Mouse (Mus musculus) neural tube, embryonic 15.5 days (tissue): ENCODE data around the gene Dnajb14. TPM values are rescaled to one million over a fixed set of nuclear protein-coding genes. Genes with fewer than 3 reads are reported as not detected.

Source experiments
- ATAC-seq: fragments of 200-750 bp; cut with Nextera tagmentation; 2 replicates; pipeline ENCODE4 v1.8.0; 2017; ENCODE audit warnings: mild to moderate bottlenecking, moderate TSS enrichment, moderate library complexity; ENCODE audit not compliant: low FRiP score
- H3K27ac ChIP-seq: fragments of 300-500 bp; sonication (generic); replicated peaks from 2 replicates; pipeline ENCODE4 v1.5.1; 2015; ENCODE audit warnings: mild to moderate bottlenecking, inconsistent platforms
- H3K27me3 ChIP-seq: fragments of 300-500 bp; sonication (generic); replicated peaks from 2 replicates; pipeline ENCODE4 v1.6.1; 2015; ENCODE audit warnings: inconsistent platforms
- H3K36me3 ChIP-seq: fragments of 300-500 bp; sonication (generic); 2 replicates; pipeline ENCODE4 v1.6.1; 2015; ENCODE audit warnings: inconsistent platforms
- H3K4me1 ChIP-seq: fragments of 300-500 bp; sonication (generic); 2 replicates; pipeline ENCODE4 v1.6.1; 2015; ENCODE audit warnings: inconsistent platforms
- H3K4me2 ChIP-seq: fragments of 300-500 bp; sonication (generic); 2 replicates; pipeline ENCODE4 v1.6.1; 2015; ENCODE audit warnings: inconsistent platforms, mild to moderate bottlenecking, moderate library complexity
- H3K4me3 ChIP-seq: fragments of 300-500 bp; sonication (generic); replicated peaks from 2 replicates; pipeline ENCODE4 v1.5.1; 2015; ENCODE audit warnings: mild to moderate bottlenecking, inconsistent platforms
- H3K9ac ChIP-seq: fragments of 300-500 bp; sonication (generic); replicated peaks from 2 replicates; pipeline ENCODE4 v1.6.1; 2015; ENCODE audit warnings: mild to moderate bottlenecking, inconsistent platforms
- H3K9me3 ChIP-seq: fragments of 300-500 bp; sonication (generic); replicated peaks from 2 replicates; pipeline ENCODE4 v1.6.1; 2016; ENCODE audit warnings: inconsistent platforms
- WGBS: fragments of 180-500 bp; shearing (Covaris S2); methylation state at CpG from one replicate; pipeline ENCODE4 v1.1.7; 2015; ENCODE audit warnings: mixed read lengths; 5-methylcytosine and 5-hydroxymethylcytosine counted together
- polyA plus RNA-seq: library from polyadenylated mRNA; unstranded; fragments of >200 nt; fragmentation: Nextera tagmentation; extraction: Ambion mirVana; gene quantifications from 2 replicates; pipeline ENCODE4 v1.2.1, GENCODE M21; 2015

The Dnajb14 gene
- polyA plus RNA-seq, 1 experiment from 2014 or later: 17.8 TPM

GRCm38 (mm10) chr3:137864124-137864987 is 3.1 kb upstream of the Dnajb14 start, which contains the start of gene H2afz:
H2afz (plus strand) TSS chr3:137864487.
- peak within 1 kb of the TSS; percentile 80 for H3K4me3 ChIP-seq
- peak within 1 kb of the TSS; percentile 73 for H3K9ac ChIP-seq
- ATAC-seq: peak; percentile 95
- H3K4me2 ChIP-seq: peak within 1 kb of the TSS; percentile 64
- peaks cover 27% of the 10 kb centered on the region for H3K4me1 ChIP-seq
- H3K27ac ChIP-seq: peak within 1 kb of the TSS; percentile 97
- no peaks in the 10 kb centered on the region for H3K36me3 ChIP-seq
- under 1% methylated on average over 65 of the region's 115 CpGs for WGBS
- H3K27me3 ChIP-seq: no peaks in the 10 kb centered on the region
- H3K9me3 ChIP-seq: no peaks in the 10 kb centered on the region

GRCm38 (mm10) chr3:137864988-137865982 is 2.2 kb upstream of the Dnajb14 start:
- Histone ChIP-seq H3K4me2 (peak overlapping the region; percentile 59), H3K4me3 (peak overlapping the region; percentile 80), H3K9ac (peak overlapping the region; percentile 73), H3K27me3 (no peaks in the 10 kb centered on the region), H3K36me3 (no peaks in the 10 kb centered on the region), H3K9me3 (no peaks in the 10 kb centered on the region), H3K4me1 (peaks cover 29% of the 10 kb centered on the region), H3K27ac (peak overlapping the region; percentile 97)
- ATAC-seq: peak; percentile 48
- WGBS: under 1% methylated on average over 65 of the region's 74 CpGs

- H3K4me1 ChIP-seq: peaks cover 29% of the 10 kb centered on the region
- H3K27me3 ChIP-seq: no peaks in the 10 kb centered on the region
- H3K4me2 ChIP-seq: peak overlapping the region; percentile 80
- no peaks in the 10 kb centered on the region for H3K36me3 ChIP-seq
- no peak for ATAC-seq
- 0% methylated on average over 2 of the region's 2 CpGs for WGBS
- H3K9me3 ChIP-seq: no peaks in the 10 kb centered on the region
- peak overlapping the region; percentile 99 for H3K9ac ChIP-seq
- peak overlapping the region; percentile 92 for H3K4me3 ChIP-seq
- H3K27ac ChIP-seq: peak overlapping the region; percentile 97
Observed at GRCm38 (mm10) chr3:137867133-137867436, 390 bp upstream of the Dnajb14 start.

- Histone ChIP-seq H3K4me1 (peaks cover 27% of the 10 kb centered on the region), H3K36me3 (no peaks in the 10 kb centered on the region), H3K9me3 (no peaks in the 10 kb centered on the region), H3K4me3 (peak overlapping the region; percentile 92), H3K27me3 (no peaks in the 10 kb centered on the region), H3K9ac (peak overlapping the region; percentile 99), H3K4me2 (peak overlapping the region; percentile 80), H3K27ac (peak overlapping the region; percentile 97)
- ATAC-seq: no peak
- 3% methylated on average over 22 of the region's 26 CpGs for WGBS
Observed at GRCm38 (mm10) chr3:137868094-137868913, 829 bp downstream of the Dnajb14 start.

- H3K27me3 ChIP-seq: no peaks in the 10 kb centered on the region
- ATAC-seq: no peak
- H3K36me3 ChIP-seq: no peaks in the 10 kb centered on the region
- H3K4me3 ChIP-seq: no peak overlapping the region
- H3K9me3 ChIP-seq: no peaks in the 10 kb centered on the region
- H3K4me1 ChIP-seq: peaks cover 23% of the 10 kb centered on the region
- WGBS: 86% methylated on average over 9 of the region's 9 CpGs
- H3K9ac ChIP-seq: no peak overlapping the region
- peak overlapping the region; percentile 80 for H3K4me2 ChIP-seq
- H3K27ac ChIP-seq: no peak overlapping the region
Observed at GRCm38 (mm10) chr3:137869395-137869794, 1.9 kb downstream of the Dnajb14 start.

GRCm38 (mm10) chr3:137879313-137879712 is 11.8 kb downstream of the Dnajb14 start:
- Histone ChIP-seq H3K4me2 (no peak overlapping the region), H3K36me3 (0 out of 2 replicates have a peak, but pooled peaks cover 6% of the 10 kb centered on the region), H3K4me3 (no peak overlapping the region), H3K4me1 (no peaks in the 10 kb centered on the region), H3K27me3 (no peaks in the 10 kb centered on the region), H3K27ac (no peak overlapping the region), H3K9ac (no peak overlapping the region), H3K9me3 (no peaks in the 10 kb centered on the region)
- no peak for ATAC-seq
- WGBS: 87% methylated on average over 3 of the region's 3 CpGs

- H3K36me3 ChIP-seq: 0 out of 2 replicates have a peak, but pooled peaks cover 6% of the 10 kb centered on the region
- 79% methylated on average over 4 of the region's 4 CpGs for whole genome bisulfite sequencing
- no peak overlapping the region for H3K4me3 ChIP-seq
- no peaks in the 10 kb centered on the region for H3K9me3 ChIP-seq
- no peak overlapping the region for H3K27ac ChIP-seq
- no peaks in the 10 kb centered on the region for H3K27me3 ChIP-seq
- H3K9ac ChIP-seq: no peak overlapping the region
- H3K4me1 ChIP-seq: no peaks in the 10 kb centered on the region
- no peak for ATAC-seq
- H3K4me2 ChIP-seq: no peak overlapping the region
Observed at GRCm38 (mm10) chr3:137880109-137880748, 12.8 kb downstream of the Dnajb14 start.

- Histone ChIP-seq H3K9ac (no peak overlapping the region), H3K36me3 (0 out of 2 replicates have a peak, but pooled peaks cover 6% of the 10 kb centered on the region), H3K27me3 (no peaks in the 10 kb centered on the region), H3K4me2 (no peak overlapping the region), H3K27ac (no peak overlapping the region), H3K4me1 (no peaks in the 10 kb centered on the region), H3K9me3 (no peaks in the 10 kb centered on the region), H3K4me3 (no peak overlapping the region)
- no peak for ATAC-seq
- 98% methylated on average over 5 of the region's 5 CpGs for whole genome bisulfite sequencing
Observed at GRCm38 (mm10) chr3:137881093-137881492, 13.6 kb downstream of the Dnajb14 start.

- Histone ChIP-seq H3K4me2 (no peak overlapping the region), H3K4me3 (no peak overlapping the region), H3K27me3 (no peaks in the 10 kb centered on the region), H3K27ac (no peak overlapping the region), H3K4me1 (no peaks in the 10 kb centered on the region), H3K36me3 (peaks cover 16% of the 10 kb centered on the region), H3K9me3 (no peaks in the 10 kb centered on the region), H3K9ac (no peak overlapping the region)
- WGBS: 70% methylated on average over 7 of the region's 7 CpGs
- ATAC-seq: no peak
Observed at GRCm38 (mm10) chr3:137887961-137888360, 20.5 kb downstream of the Dnajb14 start.

- no peak overlapping the region for H3K4me3 ChIP-seq
Observed at GRCm38 (mm10) chr3:137891089-137891488, 23.6 kb downstream of the Dnajb14 start.

More at GRCm38 (mm10) chr3:137891089-137891488, 23.6 kb downstream of the Dnajb14 start:
- no peaks in the 10 kb centered on the region for H3K9me3 ChIP-seq
- no peak overlapping the region for H3K9ac ChIP-seq
- H3K4me1 ChIP-seq: no peaks in the 10 kb centered on the region
- no peaks in the 10 kb centered on the region for H3K27me3 ChIP-seq
- no peak for ATAC-seq
- H3K4me2 ChIP-seq: no peak overlapping the region
- H3K27ac ChIP-seq: no peak overlapping the region
- 83% methylated on average over 3 of the region's 3 CpGs for WGBS
- peaks cover 33% of the 10 kb centered on the region for H3K36me3 ChIP-seq
